Comparison of ENCODE assay signal across 8 mouse cellular contexts in genomic region chr15:84315276-84316046, GRCm38 (mm10). TPM values are rescaled to one million over a fixed set of nuclear protein-coding genes. Genes with fewer than 3 reads are reported as not detected.
DNase-seq lines count a peak whose midpoint lies in the region; ATAC-seq and TF ChIP-seq lines count a peak whose summit lies in the region.

No protein-coding gene starts in this region.

- no peak overlapping the region for H3K4me2 ChIP-seq in kidney, postnatal 0 days (ENCODE audit: low read length)
- H3K4me2 ChIP-seq in forebrain, embryonic 15.5 days (replicated peaks) = no peak overlapping the region
- no peak overlapping the region for H3K4me2 ChIP-seq in liver, embryonic 11.5 days

- H3K4me1 ChIP-seq in kidney, postnatal 0 days (replicated peaks; ENCODE audit: insufficient read depth, low read length) = peaks cover 12% of the 10 kb centered on the region; the same call in 1 of the 2 replicates
- peaks cover 28% of the 10 kb centered on the region for H3K4me1 ChIP-seq in forebrain, embryonic 15.5 days
- peaks cover 49% of the 10 kb centered on the region for H3K4me1 ChIP-seq in liver, embryonic 11.5 days (replicated peaks; ENCODE audit: control insufficient read depth, insufficient read depth, low read length)

- H3K27ac ChIP-seq in kidney, postnatal 0 days = 0 out of 2 replicates have a peak overlapping the region, but pooled peaks have one; percentile 25
- H3K27ac ChIP-seq in forebrain, embryonic 15.5 days (replicated peaks) = peak overlapping the region; percentile 40
- peak overlapping the region; percentile 25; the same call in 1 of the 2 replicates for H3K27ac ChIP-seq in liver, embryonic 11.5 days (ENCODE audit: low read depth, low read length)

- H3K4me3 ChIP-seq in kidney, postnatal 0 days (replicated peaks; ENCODE audit: low read depth, low read length) = no peak overlapping the region
- no peak overlapping the region for H3K4me3 ChIP-seq in forebrain, embryonic 15.5 days
- no peak overlapping the region for H3K4me3 ChIP-seq in liver, embryonic 11.5 days (ENCODE audit: low read depth, low read length)

- no peaks in the 10 kb centered on the region for H3K9me3 ChIP-seq in kidney, postnatal 0 days (replicated peaks; ENCODE audit: low read length)
- H3K9me3 ChIP-seq in forebrain, embryonic 15.5 days = no peaks in the 10 kb centered on the region
- H3K9me3 ChIP-seq in liver, embryonic 11.5 days (ENCODE audit: control insufficient read depth, low read length) = no peaks in the 10 kb centered on the region

- 45% methylated on average over 15 of the region's 15 CpGs for WGBS in kidney, postnatal 0 days
- WGBS in forebrain, embryonic 15.5 days = 52% methylated on average over 15 of the region's 15 CpGs
- WGBS in liver, embryonic 11.5 days = 56% methylated on average over 15 of the region's 15 CpGs

- peak; percentile 84 for DNase-seq in kidney, postnatal 0 days (ENCODE audit: low spot score)
- DNase-seq in kidney, adult 11 months = no peak
- no peak for DNase-seq in liver, embryonic 11.5 days (ENCODE audit: low spot score)
- DNase-seq in natural killer cell, adult 2 months (ENCODE audit: low spot score in 2 of 2) = peak; percentile 55 to 66
- DNase-seq in left cerebral cortex, adult 9 months (ENCODE audit: low spot score in 2 of 2) = no peak
- DNase-seq in frontal cortex, postnatal 10 days (ENCODE audit: low spot score in 2 of 2) = no peak

- H3K9ac ChIP-seq in kidney, postnatal 0 days (ENCODE audit: low read depth, low read length) = no peak overlapping the region
- no peak overlapping the region for H3K9ac ChIP-seq in forebrain, embryonic 15.5 days (replicated peaks)
- no peak overlapping the region for H3K9ac ChIP-seq in liver, embryonic 11.5 days (ENCODE audit: low read depth, low read length)

- no peak; the same call in 1 of the 2 replicates for ATAC-seq in kidney, postnatal 0 days (replicated peaks; ENCODE audit: low FRiP score, low read depth)
- ATAC-seq in forebrain, embryonic 15.5 days (replicated peaks) = no peak
- no peak for ATAC-seq in liver, embryonic 11.5 days (replicated peaks; ENCODE audit: low FRiP score)
- no peak for ATAC-seq in activated CD4-positive, CD25-positive, alpha-beta regulatory T cell, adult 4 months

- no peak for TF ChIP-seq CTCF in kidney, postnatal 0 days (IDR thresholded peaks at IDR 0.05; ENCODE audit: low read depth)

- no peaks in the 10 kb centered on the region for H3K36me3 ChIP-seq in kidney, postnatal 0 days (ENCODE audit: insufficient read depth, low read length)
- no peaks in the 10 kb centered on the region for H3K36me3 ChIP-seq in forebrain, embryonic 15.5 days
- no peaks in the 10 kb centered on the region; the same call in 1 of the 2 replicates for H3K36me3 ChIP-seq in liver, embryonic 11.5 days (ENCODE audit: control insufficient read depth, insufficient read depth, low read length)

- no peaks in the 10 kb centered on the region for H3K27me3 ChIP-seq in kidney, postnatal 0 days (ENCODE audit: insufficient read depth, low read length)
- no peaks in the 10 kb centered on the region for H3K27me3 ChIP-seq in forebrain, embryonic 15.5 days
- no peaks in the 10 kb centered on the region for H3K27me3 ChIP-seq in liver, embryonic 11.5 days (replicated peaks; ENCODE audit: control insufficient read depth, insufficient read depth, low read length)

RNA-seq across cellular contexts. Expression of gene Parvg, which starts 8.4 kb away (rescaled TPM):
- 1.4 TPM in 2 replicates for polyA plus RNA-seq in kidney, postnatal 0 days (2015; fragmentation: Nextera tagmentation; extraction: Ambion mirVana)
- 0.75 and 1.0 TPM in 2 replicates for polyA plus RNA-seq in forebrain, embryonic 15.5 days (2015; fragmentation: Nextera tagmentation; extraction: Ambion mirVana)
- 5.9 and 6.0 TPM in 2 replicates for polyA plus RNA-seq in liver, embryonic 11.5 days (2014; fragmentation: Nextera tagmentation; extraction: Ambion mirVana)
- 10 to 100 TPM; 63.7 to 99.5 TPM for polyA plus RNA-seq in activated CD4-positive, CD25-positive, alpha-beta regulatory T cell, adult 4 months (2017; shearing (Covaris generic))

Comparison
In these comparisons a context has a peak if more than half of its experiments do, and no peak if none do; other contexts are left out.
1. DNase-seq: peak in kidney, postnatal 0 days (single experiment) and natural killer cell, adult 2 months (2 of 2); none in kidney, adult 11 months (single experiment), liver, embryonic 11.5 days (single experiment), left cerebral cortex, adult 9 months (0 of 2) and frontal cortex, postnatal 10 days (0 of 2).
2. Peak in every context shown above with its lines, with median percentiles within 50 percentile points of each other: H3K27ac ChIP-seq.